Mouse (Mus musculus) MEL (cell line): ENCODE results near the gene Mterf1a.
"Not testable (repeated sequence)": the region's sequence is repeated elsewhere in the genome, so short reads cannot be mapped to it uniquely, and the experiment has no call there.

Source experiments
- BHLHE40 ChIP-seq: IDR thresholded peaks from 2 replicates; pipeline ENCODE4 v1.6.1; 2012; ENCODE audit warnings: low read depth, mild to moderate bottlenecking, inconsistent platforms, low read length, improper control_type of control experiment, borderline replicate concordance
- CTCF ChIP-seq, 3 experiments: IDR thresholded peaks in 2 of 3; conservative IDR thresholded peaks in 1 of 3; 2 replicates each; pipeline ENCODE4 v1.5.1; 2011 to 2012; ENCODE audit warnings: low read length in 3 of 3, low read depth in 2 of 3, mild to moderate bottlenecking in 2 of 3, improper control_type of control experiment in 1 of 3, inconsistent platforms in 1 of 3, mixed read lengths in 1 of 3, moderate library complexity in 1 of 3; ENCODE audit not compliant: control insufficient read depth in 1 of 3, insufficient read depth in 1 of 3, poor library complexity in 1 of 3, severe bottlenecking in 1 of 3
- E2F4 ChIP-seq: IDR thresholded peaks from 2 replicates; pipeline ENCODE4 v1.6.1; 2011; ENCODE audit warnings: low read depth, low read length, improper control_type of control experiment, borderline replicate concordance
- ELF1 ChIP-seq: IDR thresholded peaks from 2 replicates; pipeline ENCODE4 v1.6.1; 2014; ENCODE audit warnings: low read depth, mild to moderate bottlenecking, inconsistent platforms, low read length, improper control_type of control experiment, moderate library complexity
- EP300 ChIP-seq, 2 experiments: IDR thresholded peaks; 2 replicates each; pipeline ENCODE4 v1.6.1; 2011; ENCODE audit warnings: improper control_type of control experiment in 2 of 2, low read length in 2 of 2, low read depth in 1 of 2, mild to moderate bottlenecking in 1 of 2
- GATA1 ChIP-seq: IDR thresholded peaks from 2 replicates; pipeline ENCODE4 v1.6.1; 2011; ENCODE audit warnings: low read depth, low read length, improper control_type of control experiment
- MAFK ChIP-seq: IDR thresholded peaks from 2 replicates; pipeline ENCODE4 v1.6.1; 2011; ENCODE audit warnings: low read depth, mild to moderate bottlenecking, low read length, improper control_type of control experiment, borderline replicate concordance
- MYC ChIP-seq: IDR thresholded peaks from 2 replicates; pipeline ENCODE4 v1.6.1; 2011; ENCODE audit warnings: low read depth, mild to moderate bottlenecking, low read length, improper control_type of control experiment, moderate library complexity
- NRF1 ChIP-seq: IDR thresholded peaks from 2 replicates; pipeline ENCODE4 v1.6.1; 2014; ENCODE audit warnings: low read depth, mild to moderate bottlenecking, inconsistent platforms, low read length, improper control_type of control experiment, moderate library complexity; ENCODE audit not compliant: poor library complexity, insufficient read depth, severe bottlenecking
- POLR2A ChIP-seq, 2 experiments: IDR thresholded peaks; 2 replicates each; pipeline ENCODE4 v1.6.1; 2011 to 2012; ENCODE audit warnings: low read length in 2 of 2, mild to moderate bottlenecking in 2 of 2, control low read depth in 1 of 2, improper control_type of control experiment in 1 of 2, low read depth in 1 of 2, moderate library complexity in 1 of 2; ENCODE audit not compliant: control insufficient read depth in 1 of 2, insufficient read depth in 1 of 2, poor library complexity in 1 of 2
- POLR2AphosphoS2 ChIP-seq: IDR thresholded peaks from 2 replicates; pipeline ENCODE4 v1.6.1; 2011; ENCODE audit warnings: low read length, improper control_type of control experiment
- RAD21 ChIP-seq: IDR thresholded peaks from 2 replicates; pipeline ENCODE4 v1.6.1; 2011; ENCODE audit warnings: mild to moderate bottlenecking, low read depth, low read length, improper control_type of control experiment
- TAL1 ChIP-seq: IDR thresholded peaks from 2 replicates; pipeline ENCODE4 v1.6.1; 2012; ENCODE audit warnings: mild to moderate bottlenecking, inconsistent platforms, low read length, moderate library complexity, mixed read lengths

GRCm38 (mm10) chr5:3886862-3887261 is 6.9 kb downstream of the Mterf1a start:
- not testable (repeated sequence) for TF ChIP-seq CTCF (IDR thresholded peaks at IDR 0.05 in 2 of 3, conservative IDR thresholded peaks at IDR 0.05 in 1 of 3; ENCODE audit: control insufficient read depth in 1 of 3, insufficient read depth in 1 of 3, low read depth in 2 of 3, low read length in 3 of 3, poor library complexity in 1 of 3, severe bottlenecking in 1 of 3); POLR2A (IDR thresholded peaks at IDR 0.05; ENCODE audit: control insufficient read depth in 1 of 2, insufficient read depth in 1 of 2, low read depth in 1 of 2, low read length in 2 of 2, poor library complexity in 1 of 2); E2F4; MAFK; MYC; GATA1; ELF1; RAD21; EP300 (IDR thresholded peaks at IDR 0.05; ENCODE audit: low read depth in 1 of 2, low read length in 2 of 2); NRF1; POLR2AphosphoS2; TAL1; BHLHE40
